Mouse (Mus musculus): ENCODE measurements around the gene Ndel1.

The Ndel1 gene

DNA sequence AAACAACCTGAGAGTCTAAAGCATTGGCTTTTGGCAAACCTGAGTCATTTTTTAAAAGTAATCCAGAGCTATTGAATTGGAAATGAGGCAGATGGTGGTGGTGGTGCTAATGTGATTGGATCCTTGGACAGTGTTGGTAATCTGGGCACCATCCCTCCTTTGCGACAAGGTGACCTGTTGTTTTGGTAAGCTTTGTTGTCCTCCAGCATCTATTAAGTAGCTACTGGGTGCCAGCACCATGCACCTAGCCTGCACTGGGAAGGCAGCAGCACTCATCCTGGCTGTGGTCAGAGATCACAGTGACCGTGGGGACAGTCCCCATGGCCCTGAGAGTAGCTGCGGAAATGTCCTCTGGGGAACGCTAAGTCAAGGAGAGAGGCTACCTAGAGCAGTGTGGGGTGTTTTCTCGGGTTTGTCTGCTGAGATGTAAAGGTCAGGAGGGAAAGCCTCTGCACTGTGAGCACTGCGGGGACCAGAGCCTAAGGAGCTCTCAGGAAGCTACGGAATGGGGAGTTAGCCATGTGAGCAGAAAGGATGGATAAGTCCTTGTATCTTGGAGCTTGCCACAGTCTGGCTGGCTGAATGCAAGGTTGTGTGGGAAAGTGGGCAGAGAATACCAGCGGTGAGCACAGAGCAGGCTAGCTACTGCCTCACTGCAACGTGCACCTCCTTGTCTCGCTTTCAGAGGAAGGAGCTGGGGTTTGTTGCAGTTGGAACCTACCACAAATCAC lies 91.8 kb downstream of the Ndel1 start:
- DNase-seq (ENCODE audit: low read depth in 2 of 2, low spot score in 2 of 2): no peak

GRCm38 (mm10) chr11:68778855-68779254 lies 92.8 kb downstream of the Ndel1 start:
- DNase-seq (ENCODE audit: low read depth in 2 of 2, low spot score in 2 of 2): no peak

- DNase-seq (ENCODE audit: low read depth in 2 of 2, low spot score in 2 of 2): no peak
Measured at GRCm38 (mm10) chr11:68777933-68778332, 93.7 kb downstream of the Ndel1 start.

GRCm38 (mm10) chr11:68776147-68776655 lies 95.5 kb downstream of the Ndel1 start:
- no peak for DNase-seq (ENCODE audit: low read depth in 2 of 2, low spot score in 2 of 2)
